Mouse (Mus musculus) G1E (cell line): Measurements from ENCODE around the gene Tgfb1i1. TPM values are rescaled to one million over a fixed set of nuclear protein-coding genes. Genes with fewer than 3 reads are reported as not detected.

Experiments
- ATAC-seq: 2 replicates; pipeline ENCODE4 v1.8.0; 2016; ENCODE audit warnings: mild to moderate bottlenecking; ENCODE audit not compliant: insufficient number of reproducible peaks, poor library complexity, low FRiP score, severe bottlenecking; ENCODE audit errors: extremely low read depth
- DNase-seq: peaks from one replicate; pipeline ENCODE4 v3.0.0; 2012; ENCODE audit warnings: low spot score
- H3K27me3 ChIP-seq: 2 replicates; pipeline ENCODE4 v1.6.1; 2012; ENCODE audit warnings: mild to moderate bottlenecking, low read length, inconsistent platforms; ENCODE audit not compliant: insufficient read depth
- H3K36me3 ChIP-seq: replicated peaks from 2 replicates; pipeline ENCODE3; 2012; ENCODE audit warnings: mild to moderate bottlenecking, inconsistent platforms
- H3K4me1 ChIP-seq: 2 replicates; pipeline ENCODE4 v1.6.1; 2012; ENCODE audit warnings: low read depth, low read length, inconsistent platforms, mixed read lengths; ENCODE audit not compliant: insufficient read depth
- H3K4me3 ChIP-seq: 2 replicates; pipeline ENCODE4 v1.5.1; 2012; ENCODE audit warnings: low read depth, mild to moderate bottlenecking, inconsistent platforms, low read length, moderate library complexity, mixed read lengths
- H3K9me3 ChIP-seq: replicated peaks from 2 replicates; pipeline ENCODE4 v1.6.1; 2012; ENCODE audit warnings: inconsistent platforms
- CTCF ChIP-seq: IDR thresholded peaks from 2 replicates; pipeline ENCODE4 v1.5.1; 2012; ENCODE audit warnings: low read depth, low read length, inconsistent platforms, mixed read lengths
- GATA1 ChIP-seq: IDR thresholded peaks from 2 replicates; pipeline ENCODE4 v1.6.1; 2012; ENCODE audit warnings: borderline replicate concordance, low read length, inconsistent platforms, mixed read lengths
- GATA2 ChIP-seq: IDR thresholded peaks from 2 replicates; pipeline ENCODE4 v1.6.1; 2012; ENCODE audit warnings: low read depth, low read length, inconsistent platforms, borderline replicate concordance
- POLR2AphosphoS5 ChIP-seq: IDR thresholded peaks from 2 replicates; pipeline ENCODE4 v1.6.1; 2012; ENCODE audit warnings: low read depth, low read length, inconsistent platforms; ENCODE audit not compliant: insufficient replicate concordance
- TAL1 ChIP-seq: conservative IDR thresholded peaks from 2 replicates; pipeline ENCODE4 v1.6.1; 2012; ENCODE audit warnings: low read depth, low read length, inconsistent platforms, mixed read lengths
- polyA plus RNA-seq: library from polyadenylated mRNA; stranded (reverse); fragments of >175 nt; gene quantifications from 2 replicates; pipeline ENCODE4 v1.2.3, GENCODE M21; 2012
- total RNA-seq, 2 experiments: library from RNA; stranded (forward) in 1 of 2; stranded (reverse) in 1 of 2; fragments of 200-1000 nt in 1 of 2; fragments of >200 nt in 1 of 2; fragmentation: Nextera tagmentation in 1 of 2; gene quantifications; 2 replicates each; pipeline ENCODE4 v1.2.3; 2014 to 2017

Tgfb1i1 gene
- total and polyA plus RNA-seq, 3 experiments = 0.05 to 0.11 TPM; not detected in 1

DNA sequence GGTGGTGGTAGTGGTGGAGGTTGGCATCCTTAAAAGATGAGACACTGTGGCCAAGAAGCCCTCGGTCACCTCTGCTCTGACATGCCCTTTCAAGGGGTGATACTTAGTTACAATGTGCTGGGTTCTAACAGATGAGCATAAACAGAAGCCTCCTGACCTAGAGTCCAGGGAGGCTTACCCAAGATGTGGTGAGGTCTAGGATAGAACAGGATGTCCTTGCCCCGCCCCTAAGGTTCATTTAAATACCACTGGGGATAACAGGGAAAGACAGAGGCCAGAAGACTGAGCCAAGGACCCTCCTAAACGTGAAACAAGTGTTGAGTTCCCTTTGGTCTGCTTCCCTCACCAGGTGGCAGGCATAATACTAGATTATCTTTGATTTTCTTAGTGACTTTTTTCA is 49.9 kb downstream of the Tgfb1i1 start:
- Histone ChIP-seq H3K4me3 (peak overlapping the region; percentile 93; the same call in 1 of the 2 replicates), H3K27me3 (no peaks in the 10 kb centered on the region), H3K4me1 (peaks cover 63% of the 10 kb centered on the region), H3K36me3 (peaks cover 46% of the 10 kb centered on the region), H3K9me3 (no peaks in the 10 kb centered on the region)
- DNase-seq (peak; percentile 26), ATAC-seq (no peak)
- TF ChIP-seq GATA2 = no peak
- TF ChIP-seq GATA1 = no peak
- TF ChIP-seq CTCF = no peak
- no peak for TF ChIP-seq POLR2AphosphoS5
- no peak for TF ChIP-seq TAL1

DNA sequence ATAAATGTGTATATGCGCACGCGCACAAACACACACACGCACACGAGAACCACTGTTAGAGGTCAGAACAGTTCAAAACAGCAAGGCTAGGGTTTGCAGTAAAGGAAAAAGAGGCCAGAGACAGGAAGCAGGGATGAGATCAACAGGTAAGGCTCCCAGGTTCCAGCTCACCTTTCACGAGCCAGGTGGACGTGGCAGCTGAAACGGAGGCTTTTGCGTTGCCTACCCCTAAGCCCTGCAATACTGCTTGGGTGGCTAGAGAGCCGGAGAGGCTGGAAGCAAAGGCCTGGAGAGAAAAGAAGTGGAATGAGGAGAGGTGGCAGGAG is 50.6 kb downstream of the Tgfb1i1 start:
- no peak for ATAC-seq
- Histone ChIP-seq H3K4me3 (peak overlapping the region; percentile 93), H3K36me3 (peaks cover 39% of the 10 kb centered on the region), H3K27me3 (no peaks in the 10 kb centered on the region), H3K9me3 (no peaks in the 10 kb centered on the region), H3K4me1 (peaks cover 67% of the 10 kb centered on the region)
- TF ChIP-seq CTCF = no peak
- TF ChIP-seq GATA1 = no peak
- no peak for TF ChIP-seq GATA2
- TF ChIP-seq POLR2AphosphoS5 = no peak
- TF ChIP-seq TAL1 = no peak
- peak; percentile 21 for DNase-seq

DNA sequence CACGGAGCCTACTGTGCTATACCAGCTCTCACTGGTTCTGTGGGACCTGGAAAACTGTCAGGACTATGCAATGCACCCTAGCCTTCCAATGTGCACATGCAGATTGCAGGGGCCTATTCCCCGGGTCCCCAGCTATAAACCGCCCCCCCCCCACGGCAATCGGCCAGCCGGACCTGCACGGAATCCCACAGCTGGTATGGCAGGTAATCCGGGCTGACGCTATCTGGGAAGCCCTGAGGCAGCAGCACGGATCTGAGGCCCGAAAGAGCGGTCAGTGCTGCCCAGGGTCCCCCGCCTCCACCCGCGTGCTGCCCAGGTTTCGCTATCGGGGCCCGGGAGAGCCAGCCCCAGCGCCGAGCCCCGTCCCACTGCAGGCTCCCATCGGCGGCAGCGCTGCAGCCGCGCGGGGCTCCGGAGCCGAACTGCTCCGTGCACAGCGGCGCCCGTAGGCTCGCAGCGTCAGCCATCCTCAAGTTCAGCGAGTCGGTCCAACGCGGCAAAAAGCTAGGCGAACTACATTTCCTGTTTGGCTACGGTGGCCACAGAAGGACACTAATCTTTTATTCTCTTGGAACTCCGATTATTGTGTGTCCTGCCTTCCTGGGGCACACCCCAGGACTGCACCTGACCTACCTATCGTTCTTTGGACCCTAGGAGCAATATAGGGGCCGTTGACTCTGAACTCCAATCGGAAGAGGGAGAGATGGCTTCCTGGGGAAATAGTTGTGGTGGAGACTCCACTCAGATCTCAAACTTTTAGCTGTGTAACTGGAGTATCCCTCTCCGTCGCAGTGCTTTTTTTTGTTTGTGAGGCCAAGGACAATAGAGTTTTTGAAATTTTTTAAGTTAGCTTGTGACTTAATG is 51.2 kb downstream of the Tgfb1i1 start, which contains the start of gene BC017158:
Gene BC017158, minus strand, starts transcription at position 554 of the 864 bp plus-strand sequence.
- peaks cover 66% of the 10 kb centered on the region for H3K4me1 ChIP-seq

DNA sequence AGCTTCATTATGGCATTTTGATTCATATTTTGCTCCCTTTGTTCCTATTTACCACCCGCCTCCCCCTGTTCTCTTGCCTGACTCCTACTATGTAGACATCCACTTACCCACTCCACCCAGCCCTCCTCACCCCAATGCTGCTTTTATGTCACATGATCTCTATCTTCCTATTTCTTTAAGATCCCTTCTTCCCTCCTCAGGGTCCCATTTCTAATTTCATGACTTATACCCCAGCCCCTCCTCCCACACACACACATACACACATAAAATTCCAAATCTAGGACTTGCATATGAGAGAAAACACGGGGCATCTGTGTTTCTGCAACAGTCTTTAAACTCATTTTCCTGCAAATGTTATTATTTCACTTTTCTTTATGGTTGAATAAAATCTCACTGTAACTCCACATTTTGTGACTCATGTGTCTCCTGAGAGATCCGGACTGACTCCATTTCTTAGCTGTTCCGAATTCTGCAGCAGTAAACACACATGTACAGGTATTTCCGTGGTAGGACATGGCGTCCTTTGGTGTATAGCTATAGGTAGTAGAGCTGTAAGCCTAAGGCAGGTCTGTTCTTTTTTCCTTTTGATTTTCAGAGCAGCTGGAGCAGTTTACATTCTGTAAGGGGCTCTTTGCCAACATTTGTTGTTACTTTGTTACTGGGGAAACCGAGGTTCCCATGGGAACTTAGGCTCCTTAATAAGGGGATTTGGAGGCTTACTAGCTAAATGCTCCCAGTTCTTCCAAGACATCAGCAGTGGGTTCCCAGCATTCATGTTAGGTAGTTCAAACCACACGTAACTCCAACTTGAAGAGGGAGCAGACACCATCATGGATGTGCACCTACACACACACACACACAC is 52.1 kb downstream of the Tgfb1i1 start:
- Histone ChIP-seq H3K4me3 (peak overlapping the region; percentile 93), H3K9me3 (no peaks in the 10 kb centered on the region), H3K4me1 (peaks cover 65% of the 10 kb centered on the region), H3K36me3 (peaks cover 27% of the 10 kb centered on the region), H3K27me3 (no peaks in the 10 kb centered on the region)
- ATAC-seq = no peak
- TF ChIP-seq GATA2 = no peak
- no peak for TF ChIP-seq POLR2AphosphoS5
- TF ChIP-seq GATA1 = no peak
- no peak for TF ChIP-seq CTCF
- TF ChIP-seq TAL1 = no peak
- peak; percentile 60 for DNase-seq

More for the DNA sequence above, 51.2 kb downstream of the Tgfb1i1 start, which contains the start of gene BC017158:
- Histone ChIP-seq H3K4me3 (peak within 1 kb of the TSS; percentile 93), H3K27me3 (no peaks in the 10 kb centered on the region), H3K9me3 (no peaks in the 10 kb centered on the region), H3K36me3 (peaks cover 34% of the 10 kb centered on the region)
- TF ChIP-seq GATA1 = no peak
- TF ChIP-seq GATA2 = no peak
- no peak for TF ChIP-seq CTCF
- no peak for TF ChIP-seq TAL1
- TF ChIP-seq POLR2AphosphoS5 = no peak
- DNase-seq = peak; percentile 59
- peak; percentile 29 for ATAC-seq

DNA sequence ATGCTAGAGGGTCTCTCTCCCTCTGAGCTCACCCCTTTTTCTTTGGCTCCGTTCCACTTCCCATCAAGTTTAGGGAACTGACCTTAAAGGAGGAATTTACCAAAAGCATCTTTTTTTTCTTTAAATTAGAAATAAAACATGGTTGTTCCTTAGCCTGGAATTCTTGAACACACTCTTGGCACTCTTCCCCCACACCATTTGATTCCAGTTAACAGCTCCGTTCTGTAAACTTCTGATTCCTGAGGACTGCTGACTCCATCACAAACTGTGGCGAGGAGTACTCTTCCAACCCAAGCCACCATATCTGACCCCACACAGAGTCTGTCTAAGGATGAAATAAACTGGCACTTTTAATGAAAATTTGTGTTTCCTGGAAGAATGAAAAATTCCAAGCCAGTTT is 54.3 kb downstream of the Tgfb1i1 start:
- DNase-seq (no peak), ATAC-seq (no peak)
- Histone ChIP-seq H3K36me3 (peaks cover 7% of the 10 kb centered on the region), H3K27me3 (no peaks in the 10 kb centered on the region), H3K9me3 (no peaks in the 10 kb centered on the region), H3K4me3 (no peak overlapping the region), H3K4me1 (peaks cover 66% of the 10 kb centered on the region)
- no peak for TF ChIP-seq CTCF
- no peak for TF ChIP-seq POLR2AphosphoS5
- TF ChIP-seq GATA1 = no peak
- no peak for TF ChIP-seq TAL1
- TF ChIP-seq GATA2 = no peak
